Mouse (Mus musculus) cerebellum, postnatal 14 days (tissue): ENCODE results near the gene Jsrp1.
A peak's percentile ranks its signal among the peaks of the same experiment; 100 is the strongest.

Experiments used
- DNase-seq, 2 experiments: peaks; one replicate each; pipeline ENCODE4 v3.0.0; 2021; ENCODE audit warnings: mixed read lengths in 2 of 2

Jsrp1 gene

DNA sequence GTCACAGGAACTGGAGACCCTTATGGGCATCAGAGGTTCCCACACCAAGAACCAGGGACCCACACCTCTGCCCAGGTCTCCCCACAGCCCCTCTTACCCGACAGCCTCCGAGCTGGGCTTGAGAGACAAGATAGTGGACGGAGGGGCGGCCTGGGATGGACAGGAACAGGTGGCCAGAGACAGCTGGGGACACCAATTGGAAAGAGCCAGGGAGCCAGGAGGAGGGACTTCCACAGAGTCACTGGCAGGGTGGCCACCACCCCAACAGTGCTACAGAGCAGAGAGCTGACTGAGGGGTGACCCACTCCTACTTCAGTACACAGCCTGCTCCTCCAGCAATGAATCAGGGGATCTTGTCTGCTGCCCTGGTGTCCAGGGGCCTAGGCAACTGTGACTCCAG is at the start of gene Jsrp1:
Jsrp1 (minus strand) TSS at position 133 of the 400 bp plus-strand sequence.
- no peak for DNase-seq

DNA sequence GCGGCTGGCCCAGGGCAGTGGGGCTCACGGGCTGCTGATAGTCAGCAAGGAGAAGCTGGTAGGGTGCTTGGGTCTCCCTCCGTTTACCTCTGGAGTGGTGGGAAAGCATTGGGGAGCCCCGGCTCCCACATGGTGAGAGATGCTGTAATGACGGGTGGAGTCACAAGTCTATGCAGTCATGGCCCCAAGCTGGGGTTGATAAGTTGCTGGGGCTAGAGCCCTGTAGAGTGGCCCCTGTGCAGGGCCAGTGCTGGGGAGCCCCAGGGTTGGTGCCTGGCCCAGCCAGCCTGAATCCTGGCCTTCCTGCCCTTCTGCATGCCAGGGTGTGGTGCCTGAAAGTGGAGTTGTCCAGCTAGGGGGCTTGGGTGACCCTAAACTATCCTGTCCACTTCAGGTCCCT is 49.0 kb upstream of the Jsrp1 start:
- DNase-seq, result no peak

DNA sequence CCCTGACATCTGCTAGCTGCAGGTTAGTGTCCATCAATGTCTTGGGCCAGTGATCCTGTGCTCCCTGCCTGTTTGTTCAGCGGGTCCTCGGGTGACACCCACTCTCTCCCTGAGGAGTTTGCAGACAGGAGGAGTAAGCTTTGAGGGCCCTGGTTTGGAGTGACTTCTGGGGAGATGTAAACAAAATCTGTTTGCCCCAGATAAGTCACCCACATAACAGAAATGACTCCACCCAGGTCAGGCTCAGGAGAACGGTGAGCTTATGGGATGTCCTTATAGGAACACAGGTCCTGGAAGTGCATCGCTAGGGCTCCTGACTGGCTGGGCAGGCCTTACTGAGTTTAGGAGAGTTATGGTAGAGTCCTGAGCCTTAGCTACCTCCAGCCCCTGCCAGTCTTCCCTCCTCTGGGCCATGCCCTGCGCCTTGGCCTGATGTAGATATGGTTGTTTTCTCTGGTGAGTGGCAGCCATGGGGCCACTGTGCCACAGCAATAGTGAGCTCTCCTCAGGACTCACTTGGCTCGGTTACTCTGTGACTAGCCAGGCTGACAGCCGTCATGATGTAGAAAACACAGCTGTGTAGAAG is 45.1 kb upstream of the Jsrp1 start:
- DNase-seq, result no peak

DNA sequence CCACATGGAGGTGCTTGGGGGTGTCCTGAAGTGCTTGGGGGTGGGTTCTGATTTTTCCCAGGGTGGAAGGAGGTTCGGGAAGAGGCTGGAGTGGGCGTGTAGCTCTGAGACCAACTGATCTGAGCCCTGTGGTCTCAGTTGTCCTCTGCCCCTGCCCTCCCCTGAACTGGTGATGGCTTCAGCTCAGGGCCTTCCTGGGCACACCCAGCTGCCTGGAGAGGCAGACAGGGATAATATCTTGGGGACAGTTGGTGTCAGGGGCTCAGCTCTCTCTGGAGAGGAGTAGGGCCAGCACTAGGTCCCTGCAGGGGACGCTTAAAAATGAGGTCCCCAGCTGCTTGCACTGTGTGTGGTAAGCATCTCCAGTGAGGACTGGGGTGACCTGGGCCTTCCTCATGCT is 44.5 kb upstream of the Jsrp1 start:
- no peak for DNase-seq

DNA sequence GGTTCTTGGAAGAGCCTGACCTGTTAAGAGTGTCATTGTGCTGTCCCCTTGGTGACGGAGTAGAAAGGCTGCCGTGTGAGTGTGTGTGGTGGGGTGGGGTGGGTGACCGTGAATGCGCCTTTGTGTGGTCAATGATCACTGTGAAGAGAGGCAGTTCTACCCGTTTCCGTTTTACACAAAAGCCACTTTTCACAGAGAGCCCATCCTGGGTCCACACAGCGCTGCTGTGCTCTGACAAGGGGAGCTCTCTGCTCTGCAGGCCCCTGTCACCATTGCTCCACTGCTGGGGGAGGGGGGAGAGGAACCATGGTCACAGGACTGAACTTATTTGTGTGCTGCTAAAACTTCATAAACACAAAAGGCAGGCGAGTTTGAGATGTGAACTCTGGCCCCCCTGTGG is 44.1 kb upstream of the Jsrp1 start:
- no peak for DNase-seq

DNA sequence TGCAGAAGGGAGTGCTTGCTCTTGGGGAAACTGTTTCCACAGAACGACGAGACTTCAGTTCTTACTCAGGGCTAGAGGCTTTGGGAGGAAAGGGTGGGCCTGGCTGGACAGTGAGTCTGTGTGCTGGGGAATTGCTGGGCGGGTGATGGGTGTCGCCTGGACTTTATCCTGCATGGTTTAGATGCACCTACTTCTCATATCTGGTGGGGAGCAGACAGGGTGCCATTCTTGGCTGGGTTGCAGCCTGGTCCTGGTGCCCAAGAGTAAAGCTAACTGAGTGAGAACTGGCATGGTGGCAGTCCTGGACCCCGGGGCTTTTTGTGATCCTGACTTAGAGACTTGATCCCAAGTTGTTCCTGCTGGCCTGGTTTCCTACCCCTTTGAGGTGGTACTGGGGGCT is 43.6 kb upstream of the Jsrp1 start:
- DNase-seq, result no peak

DNA sequence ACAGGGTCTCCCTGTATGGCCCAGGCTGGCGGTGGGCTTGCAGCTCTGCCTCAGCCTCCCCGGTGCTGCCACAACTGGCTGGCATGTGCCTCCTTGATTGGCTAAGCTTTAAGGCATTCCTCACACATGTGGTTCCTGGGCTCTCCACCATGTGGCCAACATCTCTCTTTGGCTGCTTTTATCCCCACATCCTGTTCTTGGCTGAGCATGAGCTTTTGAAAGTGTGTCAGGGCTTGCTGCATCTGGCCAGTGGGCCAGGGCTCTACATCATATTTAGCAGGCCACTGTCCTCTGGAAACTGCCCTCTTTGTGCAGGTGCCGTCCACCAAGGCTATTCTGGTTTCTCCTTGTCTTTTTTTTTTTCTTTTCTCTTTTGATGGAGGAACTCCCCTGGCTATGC is 43.0 kb upstream of the Jsrp1 start:
- DNase-seq, result no peak

DNA sequence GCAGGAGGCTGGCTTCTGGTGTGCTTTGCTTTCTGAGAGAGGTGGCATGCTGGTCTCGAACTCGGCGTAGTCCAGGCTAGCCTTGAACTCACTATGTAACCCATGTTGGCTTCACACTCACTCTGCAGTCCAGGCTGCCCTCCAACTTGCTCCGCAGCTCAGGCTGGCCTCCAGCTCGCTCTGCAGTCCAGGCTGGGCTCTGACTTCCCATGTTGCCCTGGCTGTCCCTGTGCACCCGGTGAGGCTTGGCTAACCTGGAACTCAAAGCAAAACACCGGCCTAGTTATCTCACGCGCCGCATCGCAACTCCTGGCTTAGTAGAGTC is 42.4 kb upstream of the Jsrp1 start:
- peak; percentile 58 to 61 for DNase-seq

DNA sequence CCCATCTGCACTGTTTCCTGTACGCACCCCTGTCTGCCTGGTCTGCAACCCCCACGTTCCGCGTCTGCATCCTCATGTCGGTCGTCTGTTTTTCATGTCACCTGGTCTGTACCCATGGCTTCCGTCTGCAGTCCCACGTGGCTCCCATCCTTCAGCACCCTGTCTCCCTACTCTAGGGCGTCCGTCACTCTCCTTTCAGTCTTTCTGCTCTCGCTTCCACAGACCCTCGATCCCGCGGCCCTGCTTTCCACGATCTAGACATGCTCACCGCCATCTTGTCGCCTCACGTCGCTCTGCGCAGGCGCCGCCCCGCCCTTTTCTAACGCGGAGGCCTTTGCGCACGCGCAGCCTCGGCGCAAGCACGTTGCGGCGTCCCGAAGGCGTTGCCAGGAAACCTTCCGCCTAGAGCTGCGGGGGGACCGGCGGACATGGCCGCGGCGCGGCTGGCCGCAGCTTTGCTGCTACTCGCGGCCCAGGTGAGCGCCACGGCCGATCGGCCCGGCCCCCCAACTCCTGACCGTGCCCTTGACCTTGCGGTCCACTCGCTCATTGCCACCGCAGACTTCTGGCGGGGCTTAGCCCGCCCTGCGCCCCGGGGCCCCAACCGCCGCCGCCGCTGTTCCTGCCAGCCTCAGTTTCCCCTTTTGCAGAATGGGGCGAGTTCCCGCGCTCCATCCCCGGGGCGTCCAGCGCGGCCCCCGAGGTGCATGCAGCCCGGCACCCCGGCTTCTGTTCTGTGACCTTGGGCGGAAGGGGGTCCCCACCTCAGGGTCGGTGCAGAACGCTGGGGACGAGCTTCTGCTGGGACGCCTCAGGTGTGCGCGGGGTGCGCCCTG is 41.8 kb upstream of the Jsrp1 start, which contains the start of the genes Lsm7 and Sppl2b:
Lsm7 (minus strand) TSS at position 297 of the 836 bp plus-strand sequence.
Sppl2b (plus strand) TSS at position 363 of the 836 bp plus-strand sequence.
- peak; percentile 99 for DNase-seq

DNA sequence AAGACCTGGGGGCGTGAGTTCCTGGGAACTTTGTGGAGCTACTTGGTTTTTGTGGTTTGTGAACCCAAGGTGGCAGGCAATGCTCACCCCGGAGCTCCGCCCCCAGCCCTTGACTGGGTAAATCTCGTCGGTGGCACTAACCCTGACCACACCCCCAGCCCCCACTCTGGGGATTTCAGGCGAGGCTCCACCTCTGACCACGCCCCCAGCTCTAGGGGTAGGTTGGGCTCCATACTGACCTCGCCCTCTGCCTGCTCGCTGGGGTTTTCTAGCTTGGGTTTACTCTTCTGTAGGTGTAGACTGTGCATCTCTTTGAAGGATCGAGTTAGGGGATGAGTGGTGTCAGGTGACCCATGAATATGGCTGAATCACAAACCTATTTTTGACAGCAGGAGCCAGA is 35.3 kb upstream of the Jsrp1 start:
- no peak for DNase-seq

DNA sequence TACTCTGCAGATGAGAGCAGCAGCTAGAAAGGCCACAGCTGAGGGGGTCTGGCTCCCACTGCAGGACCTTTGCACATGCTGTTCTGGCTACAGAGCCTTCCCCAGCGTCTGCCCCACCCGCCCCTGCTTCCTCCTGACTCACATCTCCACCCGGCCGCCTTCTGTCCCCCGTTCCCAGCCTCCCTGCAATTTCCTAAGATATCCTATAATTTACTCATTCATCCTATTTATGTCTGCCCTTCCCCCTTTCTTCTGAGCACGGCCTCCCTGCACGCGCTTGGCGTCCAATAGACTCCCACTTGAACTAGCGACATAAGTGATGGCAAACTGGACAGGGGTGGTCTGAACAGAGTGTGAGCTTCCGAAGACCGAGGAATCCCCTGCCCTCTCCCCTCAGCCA is 32.4 kb upstream of the Jsrp1 start:
- no peak for DNase-seq

DNA sequence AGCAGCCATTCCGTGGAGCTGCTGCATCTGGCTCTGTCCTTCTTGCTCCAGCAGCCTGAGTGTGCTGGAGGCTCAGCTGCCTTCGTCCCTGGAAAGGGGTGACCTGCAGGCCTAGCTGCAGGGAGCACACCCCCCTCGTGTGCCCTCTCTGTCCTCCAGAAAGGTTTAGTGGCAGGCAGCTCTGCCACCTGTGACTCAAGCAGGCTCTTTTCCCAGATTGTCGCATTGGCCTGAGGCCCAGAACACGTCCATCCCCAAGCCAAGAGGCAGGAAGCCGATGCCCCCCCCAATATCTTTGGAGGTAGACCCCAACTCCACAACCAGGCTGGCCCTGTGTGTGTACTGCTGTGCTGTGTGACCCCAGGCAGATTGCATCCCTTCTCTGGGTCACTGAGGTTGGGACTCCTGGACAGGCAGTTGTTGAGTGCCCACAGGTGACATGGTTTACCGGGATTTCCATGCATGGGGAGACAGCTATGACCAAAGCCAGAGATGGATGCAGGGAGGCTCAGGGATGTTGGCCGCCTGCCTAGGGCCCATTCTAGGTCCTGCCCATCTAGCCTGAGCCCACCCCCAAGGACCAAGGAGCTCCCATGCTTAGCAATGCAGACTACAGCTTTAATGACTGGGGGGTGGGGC is 31.9 kb upstream of the Jsrp1 start:
- DNase-seq, result peak; percentile 74 to 84

DNA sequence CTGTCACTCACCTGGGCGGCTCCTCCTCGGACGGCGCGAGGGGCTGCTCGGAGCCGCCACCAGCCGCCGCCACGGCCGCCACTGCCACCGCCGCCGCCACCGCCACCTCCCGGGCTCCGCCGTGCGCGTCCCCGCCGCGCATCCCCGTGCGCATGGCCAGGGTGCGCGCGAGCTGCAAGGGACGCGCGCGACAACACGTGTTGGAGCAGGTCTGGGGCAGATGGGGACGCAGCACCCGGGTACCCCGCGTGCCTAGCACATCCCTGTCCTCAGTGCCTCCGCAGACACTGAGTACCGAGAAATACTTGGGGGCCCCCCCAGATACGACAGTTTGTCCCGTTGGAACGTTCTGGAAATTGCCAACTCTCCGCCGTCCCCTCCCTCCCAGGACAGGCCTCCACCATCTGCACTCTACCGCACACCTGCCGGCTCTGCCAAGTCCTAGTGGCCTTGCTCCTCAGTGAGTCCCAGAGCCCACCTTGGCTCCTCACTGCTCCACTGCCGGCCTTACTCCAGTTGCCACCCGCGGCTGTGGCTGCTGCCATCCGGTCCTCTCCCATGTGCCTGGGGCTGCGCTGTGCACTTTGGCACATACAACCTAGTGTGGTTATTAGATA is 30.7 kb upstream of the Jsrp1 start, which contains the start of gene Lingo3:
Lingo3 (minus strand) TSS at position 109 of the 617 bp plus-strand sequence.
- peak; percentile 84 to 85 for DNase-seq

DNA sequence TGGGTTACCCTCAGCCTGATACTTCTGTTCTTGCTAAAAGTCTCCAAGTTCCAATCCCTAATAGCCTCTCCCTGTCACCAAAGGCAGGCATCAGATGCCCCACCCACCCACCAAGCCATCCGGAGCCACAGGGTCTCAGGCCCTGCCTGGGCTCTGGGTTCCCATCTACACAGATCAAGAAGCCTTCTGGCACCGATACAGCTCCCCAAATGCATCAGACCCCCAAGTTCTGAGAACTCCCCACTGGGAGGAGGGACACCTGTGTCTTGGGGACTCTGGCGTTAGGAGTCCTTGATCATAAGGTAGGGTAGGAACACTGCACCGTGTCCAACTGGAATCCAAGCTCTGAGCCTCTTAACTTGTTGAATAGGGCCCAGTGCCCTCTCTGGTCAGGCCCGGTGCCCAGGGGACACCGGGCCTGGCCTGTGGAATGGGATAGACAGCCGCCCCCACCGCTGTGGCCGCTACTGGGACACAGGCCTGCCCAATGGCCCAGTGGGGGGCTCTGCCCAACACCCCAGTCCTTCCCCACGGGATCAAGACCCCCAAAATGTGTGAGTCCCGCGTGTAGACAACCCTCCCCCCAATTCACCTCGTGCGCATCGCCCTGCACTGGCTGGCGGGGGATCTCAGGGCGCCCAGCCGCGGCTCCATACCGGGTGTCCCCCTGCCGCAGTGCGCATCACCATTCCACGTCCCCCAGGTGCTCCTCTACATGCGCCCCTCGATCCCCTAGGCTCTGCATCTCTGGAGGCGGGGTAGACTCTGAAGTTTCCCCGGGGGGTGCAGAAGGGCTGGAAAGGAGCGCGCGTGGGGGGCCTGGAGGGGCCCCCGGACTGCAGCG is 30.0 kb upstream of the Jsrp1 start:
- DNase-seq, result peak in 1 of 2 experiments; percentile 54

DNA sequence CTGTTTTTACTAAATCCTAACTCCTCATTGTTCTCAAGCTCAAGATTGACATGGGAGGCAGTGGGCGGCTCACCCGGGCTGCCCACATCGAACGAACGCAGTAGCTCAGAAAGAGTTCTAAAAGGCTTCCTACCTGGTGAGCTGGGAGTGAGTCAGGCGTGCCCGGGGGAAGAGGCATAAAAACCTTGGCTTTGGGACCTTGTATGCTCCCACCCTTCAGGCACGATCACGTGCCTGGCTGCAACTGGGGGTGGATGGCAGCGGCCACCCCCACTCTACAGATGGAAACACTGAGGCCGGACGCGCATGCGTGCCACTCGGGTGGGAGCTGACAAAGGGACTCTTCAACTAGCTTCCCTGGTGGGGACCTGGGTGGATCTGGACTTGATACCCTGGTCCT is 29.0 kb upstream of the Jsrp1 start:
- DNase-seq, result no peak

DNA sequence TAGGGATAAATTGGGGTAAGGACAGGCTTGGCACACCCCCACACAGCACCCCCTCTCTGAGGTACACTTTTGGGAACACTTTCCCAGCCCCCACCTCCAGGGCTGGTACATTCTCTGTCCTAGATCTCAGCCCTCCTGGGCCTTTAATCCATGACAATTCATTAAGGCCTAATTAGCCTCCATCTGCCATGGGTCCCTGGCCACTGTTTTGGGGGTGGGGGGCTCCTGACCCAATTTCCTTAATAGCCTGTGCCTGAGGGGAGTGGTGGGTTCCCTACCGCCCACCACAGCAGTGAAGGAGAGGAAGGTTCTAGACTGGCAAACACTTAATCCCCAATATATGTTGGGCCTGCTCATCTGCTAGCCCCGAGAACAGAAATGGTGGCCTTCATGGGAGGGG is 28.4 kb upstream of the Jsrp1 start:
- DNase-seq, result no peak

DNA sequence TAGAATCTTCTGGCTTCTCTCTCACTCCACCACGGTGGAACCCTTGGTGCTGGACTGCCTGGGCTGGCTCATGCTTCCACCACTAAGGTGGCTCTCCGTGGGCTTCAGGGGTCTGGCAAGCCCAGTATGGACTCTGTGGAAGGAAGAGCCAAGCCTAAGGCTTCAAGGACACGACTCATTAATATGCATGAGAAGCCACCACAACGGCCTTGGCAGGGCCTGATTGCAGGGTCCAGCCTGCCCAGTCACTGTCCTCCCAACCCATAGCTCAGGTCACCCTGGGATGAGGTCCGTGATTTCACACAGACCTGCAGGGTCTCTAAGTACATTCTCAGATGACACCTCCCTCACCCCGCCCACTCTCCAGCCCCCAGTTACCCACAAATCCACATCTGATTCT is 26.6 kb upstream of the Jsrp1 start:
- no peak for DNase-seq

DNA sequence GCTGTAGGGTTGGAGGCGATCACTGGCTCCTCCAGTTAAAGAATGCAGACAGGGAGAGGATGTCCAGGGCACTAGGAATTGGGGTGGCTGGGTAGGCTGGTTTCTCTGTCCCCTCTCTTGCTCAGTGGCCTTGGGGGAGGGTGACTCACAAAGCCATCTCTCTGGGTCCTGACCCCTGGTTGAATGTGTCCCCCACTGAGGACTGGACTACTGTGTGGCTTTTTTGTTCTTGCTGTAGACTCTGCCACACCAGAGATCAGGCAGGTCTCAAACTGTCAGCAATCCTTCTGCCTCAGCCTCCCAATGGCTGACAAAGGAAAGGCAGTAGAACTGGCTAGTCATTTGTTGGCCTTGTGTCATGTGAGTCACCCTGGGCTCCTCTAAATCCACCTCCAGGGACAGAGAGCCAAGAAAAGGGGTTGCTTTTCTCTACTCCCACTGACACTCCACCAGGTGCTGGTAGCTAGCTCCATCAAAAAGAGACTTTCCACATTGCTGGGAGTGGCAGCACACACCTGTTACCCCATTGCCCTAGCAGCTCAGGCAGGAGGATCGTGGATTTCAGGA is 25.1 kb upstream of the Jsrp1 start:
- no peak for DNase-seq

DNA sequence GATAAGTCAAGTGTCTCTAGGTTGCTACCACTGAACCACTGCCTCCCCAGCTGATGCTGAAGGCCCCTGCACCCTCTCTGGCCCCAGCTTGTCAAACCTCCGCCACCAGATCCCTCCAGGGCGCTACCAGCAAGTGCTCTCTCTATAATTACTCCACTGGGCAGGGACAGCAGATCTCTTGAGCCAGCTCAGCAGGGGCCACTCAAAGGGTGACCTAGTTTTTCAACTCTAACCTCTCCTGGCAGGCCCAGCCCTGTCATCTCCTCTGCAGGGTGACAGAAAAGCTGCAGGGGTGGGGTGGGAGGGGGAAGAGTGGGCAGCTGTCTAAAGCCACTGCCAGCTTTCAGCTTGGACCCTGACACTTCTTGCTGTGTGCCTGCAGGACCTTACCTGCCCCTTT is 24.5 kb upstream of the Jsrp1 start:
- DNase-seq, result peak; percentile 58 to 60

DNA sequence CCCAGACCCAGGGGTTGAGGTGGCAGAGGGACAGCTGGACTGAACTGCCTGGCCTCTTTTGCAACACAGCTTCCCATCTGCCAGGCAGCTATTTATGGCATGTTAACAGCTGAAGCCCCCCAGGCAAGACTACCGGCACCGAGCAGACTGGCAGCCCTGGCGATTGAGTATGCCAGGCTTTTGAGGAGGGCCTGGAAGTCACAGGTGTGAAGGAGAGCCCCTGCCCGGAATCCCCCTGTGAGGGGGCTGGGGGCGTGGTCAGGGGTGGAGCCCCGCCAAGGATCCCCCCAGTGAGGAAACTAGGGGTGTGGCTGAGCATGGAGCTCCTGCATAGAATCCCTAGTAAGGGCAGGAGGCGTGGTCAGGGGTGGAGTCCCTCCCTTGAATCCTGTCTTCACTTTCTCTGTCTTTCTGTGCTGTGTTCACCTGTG is 23.7 kb upstream of the Jsrp1 start:
- peak; percentile 79 to 82 for DNase-seq

DNA sequence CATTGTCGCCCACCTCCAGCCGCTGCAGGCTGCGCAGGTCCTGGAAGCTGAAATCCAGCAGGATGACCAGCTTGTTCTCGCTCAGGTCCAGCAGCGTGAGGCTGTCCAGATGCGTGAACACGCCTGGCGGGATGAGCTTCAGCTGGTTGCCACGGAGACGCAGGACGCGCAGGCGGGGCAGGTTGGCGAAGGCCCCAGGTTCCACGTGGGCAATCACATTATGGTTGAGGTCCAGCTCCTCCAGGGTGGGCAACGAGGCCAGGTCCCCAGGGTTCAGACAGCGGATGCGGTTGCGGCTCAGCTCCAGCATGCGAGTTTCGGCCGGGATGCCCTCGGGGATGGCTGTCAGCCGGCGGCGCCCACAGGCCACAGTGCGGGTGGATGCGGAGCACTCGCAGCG is 22.3 kb upstream of the Jsrp1 start:
- DNase-seq, result peak; percentile 47 to 55

DNA sequence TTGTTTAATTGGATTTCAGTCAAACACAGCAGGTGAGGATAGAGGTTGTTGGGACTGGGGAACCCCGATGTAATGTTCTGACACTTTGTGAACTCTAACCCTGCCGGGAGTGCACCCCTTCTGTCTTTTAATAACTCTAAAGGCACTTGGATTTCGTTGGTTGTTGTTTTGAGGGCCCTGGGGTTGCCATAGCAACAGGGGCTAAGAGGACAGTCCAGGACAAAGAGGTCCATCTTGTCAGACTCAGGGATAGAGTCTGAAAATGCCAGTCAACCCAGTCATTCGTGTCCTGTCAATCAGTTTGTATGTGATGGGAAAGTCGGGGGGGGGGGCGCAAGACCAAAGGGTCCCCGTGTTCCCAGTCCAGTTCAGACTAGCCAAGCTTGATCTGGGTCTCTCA is 19.5 kb upstream of the Jsrp1 start:
- no peak for DNase-seq
